Mouse (Mus musculus): ENCODE results near the gene Kcnh4.

GRCm38 (mm10) chr11:100701301-100701700 is 58.4 kb downstream of the Kcnh4 start:
- no peak for TF ChIP-seq MYOD1 (IDR thresholded peaks at IDR 0.05; ENCODE audit: control insufficient read depth in 1 of 3, insufficient read length in 2 of 3, low read depth in 2 of 3)
- no peak for TF ChIP-seq TCF3 (IDR thresholded peaks at IDR 0.05; ENCODE audit: insufficient read length, low read depth)
- no peak for TF ChIP-seq POLR2AphosphoS2 (IDR thresholded peaks at IDR 0.05; ENCODE audit: insufficient read length, low read depth)
- TF ChIP-seq POLR2A (IDR thresholded peaks at IDR 0.05; ENCODE audit: insufficient read length, low read depth) = no peak
- TF ChIP-seq USF1 (IDR thresholded peaks at IDR 0.05; ENCODE audit: low read depth) = no peak
- no peak for TF ChIP-seq MYOG (IDR thresholded peaks at IDR 0.05; ENCODE audit: control insufficient read depth in 1 of 3, insufficient read depth in 1 of 3, insufficient read length in 2 of 3, low read depth in 2 of 3)
- TF ChIP-seq MAX (IDR thresholded peaks at IDR 0.05; ENCODE audit: low read depth) = no peak
- no peak for TF ChIP-seq E2F4 (IDR thresholded peaks at IDR 0.05; ENCODE audit: insufficient read depth)

Data from myocyte (in vitro differentiated cells).